Mouse (Mus musculus) ovary, postnatal 14 days (tissue): ENCODE results near the gene Pnkp.

ENCODE experiments used
- DNase-seq: peaks from one replicate; pipeline ENCODE4 v3.0.0; 2022; ENCODE audit warnings: low spot score

Pnkp gene

DNA sequence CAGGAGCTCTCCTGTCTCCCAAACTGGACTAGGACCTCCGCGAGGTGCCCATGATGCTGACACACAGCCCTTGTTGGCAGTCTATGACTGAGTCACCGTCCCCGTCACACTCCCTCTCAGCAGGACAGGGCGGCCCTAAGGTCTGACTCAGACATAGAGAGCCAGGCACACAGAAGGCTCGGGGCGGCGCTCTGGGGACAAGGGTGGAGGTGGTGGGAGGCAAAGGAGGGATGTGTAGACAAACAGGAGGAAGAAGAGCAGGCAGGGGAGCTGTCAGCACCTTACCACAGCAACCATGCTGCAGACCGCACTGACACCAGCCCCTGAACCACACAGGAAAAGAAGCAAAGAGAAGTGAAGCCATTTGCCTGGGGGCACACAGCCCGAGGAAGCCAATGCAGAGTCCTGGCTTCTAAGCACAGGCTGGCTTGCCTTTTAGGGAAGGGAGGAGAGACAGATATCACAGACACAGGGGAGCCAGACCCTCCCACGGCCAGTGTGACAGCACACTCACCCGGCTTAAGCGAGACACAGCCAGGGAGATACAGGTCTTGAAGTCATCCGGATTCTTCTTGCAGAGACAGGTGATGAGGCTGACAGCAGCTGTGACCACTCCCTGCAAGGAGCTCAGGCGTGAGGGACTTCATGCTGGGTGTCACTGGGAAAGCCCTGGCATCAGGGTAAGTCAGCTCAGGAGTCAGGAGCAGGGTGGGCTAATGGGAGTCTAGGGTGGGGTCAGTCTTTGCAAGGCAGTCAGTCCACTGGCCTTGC, 52.0 kb downstream of the Pnkp start:
- DNase-seq: no peak
